Mouse (Mus musculus): ENCODE results near the gene Vmn1r72. TPM values are rescaled to one million over a fixed set of nuclear protein-coding genes. Genes with fewer than 3 reads are reported as not detected.
"Not testable (repeated sequence)": the region's sequence is repeated elsewhere in the genome, so short reads cannot be mapped to it uniquely, and the experiment has no call there.

Vmn1r72 gene
- total RNA-seq (2012; rRNA removed), result not detected in 2 replicates

GRCm38 (mm10) chr7:11680047-11680446 lies at the start of gene Vmn1r72:
Gene Vmn1r72 (minus strand): TSS chr7:11680147.
- DNase-seq (ENCODE audit: low read depth, low spot score); H3K36me3 ChIP-seq (ENCODE audit: control insufficient read depth, insufficient read depth, low read length, poor library complexity, severe bottlenecking); H3K9me3 ChIP-seq (ENCODE audit: control insufficient read depth, insufficient read depth, low read depth, low read length); H3K4me3 ChIP-seq (ENCODE audit: insufficient read depth in 1 of 2, low read depth in 1 of 2, low read length in 2 of 2, poor library complexity in 1 of 2, severe bottlenecking in 1 of 2); H3K27ac ChIP-seq (ENCODE audit: insufficient read depth, low read depth, low read length, poor library complexity, severe bottlenecking); H3K4me1 ChIP-seq (ENCODE audit: control insufficient read depth in 2 of 2, insufficient read depth in 2 of 2, low read length in 2 of 2, poor library complexity in 1 of 2); H3K9ac ChIP-seq (ENCODE audit: insufficient read depth, low read depth, low read length, poor library complexity, severe bottlenecking); in situ Hi-C loops (cut with MboI; ENCODE audit: low sequenced_read_pairs in 2 of 2, unreplicated experiment in 2 of 2): not testable (repeated sequence)

DNA sequence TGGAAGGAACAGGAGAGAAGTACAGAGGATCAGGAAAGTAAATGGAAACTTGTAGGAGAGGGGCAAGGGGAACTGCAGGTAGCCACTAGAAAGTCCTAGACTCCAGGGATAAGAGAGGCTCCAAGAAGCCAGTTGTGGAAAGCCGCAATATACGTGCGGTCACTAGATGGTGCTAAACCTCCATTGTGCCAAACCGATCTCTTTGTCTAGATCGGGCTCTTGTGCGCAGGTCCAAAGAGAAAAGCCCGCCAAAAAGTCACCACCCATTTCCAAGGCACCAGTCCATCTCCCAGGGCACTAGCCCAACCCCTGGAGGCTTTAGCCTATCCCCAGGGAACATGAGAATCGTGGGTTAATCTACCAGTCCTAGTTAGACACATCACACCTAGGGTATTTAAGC lies 62.9 kb downstream of the Vmn1r72 start:
- H3K36me3 ChIP-seq (ENCODE audit: control insufficient read depth, insufficient read depth, low read length, poor library complexity, severe bottlenecking); H3K4me3 ChIP-seq (ENCODE audit: insufficient read depth in 1 of 2, low read depth in 1 of 2, low read length in 2 of 2, poor library complexity in 1 of 2, severe bottlenecking in 1 of 2); in situ Hi-C loops (cut with MboI; ENCODE audit: low sequenced_read_pairs in 2 of 2, unreplicated experiment in 2 of 2); H3K4me1 ChIP-seq (ENCODE audit: control insufficient read depth in 2 of 2, insufficient read depth in 2 of 2, low read length in 2 of 2, poor library complexity in 1 of 2); H3K9ac ChIP-seq (ENCODE audit: insufficient read depth, low read depth, low read length, poor library complexity, severe bottlenecking); H3K27ac ChIP-seq (ENCODE audit: insufficient read depth, low read depth, low read length, poor library complexity, severe bottlenecking); H3K9me3 ChIP-seq (ENCODE audit: control insufficient read depth, insufficient read depth, low read depth, low read length): not testable (repeated sequence)
- DNase-seq (ENCODE audit: low read depth, low spot score), result peak; percentile 67
- peak; percentile 85 for TF ChIP-seq ZC3H11A (IDR thresholded peaks at IDR 0.05; ENCODE audit: borderline replicate concordance, low read depth, low read length)

Other genes starting within 250 kb of the Vmn1r72 start
- 56.2 and 59.5 TPM in 2 replicates for gene Zscan4-ps2, start 165.8 kb downstream of the Vmn1r72 start, total RNA-seq (2012; rRNA removed)
- gene Zscan4-ps3, start 70.8 kb downstream of the Vmn1r72 start, total RNA-seq (2012; rRNA removed), result 36.1 and 37.5 TPM in 2 replicates
- not detected in 2 replicates for gene Vmn1r73, start 50.1 kb upstream of the Vmn1r72 start, total RNA-seq (2012; rRNA removed)
- gene Vmn1r74, start 153.8 kb upstream of the Vmn1r72 start, total RNA-seq (2012; rRNA removed), result not detected in 2 replicates
- gene Vmn1r75, start 194.5 kb upstream of the Vmn1r72 start, total RNA-seq (2012; rRNA removed), result not detected in 2 replicates